Mouse (Mus musculus) heart, postnatal 14 days (tissue): Measurements from ENCODE around the gene Rab3ip. TPM values are rescaled to one million over a fixed set of nuclear protein-coding genes. Genes with fewer than 3 reads are reported as not detected.

Source experiments
- DNase-seq, 2 experiments: peaks; one replicate each; pipeline ENCODE4 v3.0.0; 2021 to 2022
- intact Hi-C: fragments of 180-260 bp; cut with DNase I; formaldehyde crosslinking; loops from one replicate; pipeline ENCODE4 v1.15.1; 2025
- total RNA-seq, 2 experiments: library from RNA; stranded (reverse); gene quantifications; 2 replicates each; pipeline ENCODE4 v1.2.3; 2021

Rab3ip gene
- total RNA-seq, 2 experiments from 2014 or later = 78.8 to 87.1 TPM

DNA sequence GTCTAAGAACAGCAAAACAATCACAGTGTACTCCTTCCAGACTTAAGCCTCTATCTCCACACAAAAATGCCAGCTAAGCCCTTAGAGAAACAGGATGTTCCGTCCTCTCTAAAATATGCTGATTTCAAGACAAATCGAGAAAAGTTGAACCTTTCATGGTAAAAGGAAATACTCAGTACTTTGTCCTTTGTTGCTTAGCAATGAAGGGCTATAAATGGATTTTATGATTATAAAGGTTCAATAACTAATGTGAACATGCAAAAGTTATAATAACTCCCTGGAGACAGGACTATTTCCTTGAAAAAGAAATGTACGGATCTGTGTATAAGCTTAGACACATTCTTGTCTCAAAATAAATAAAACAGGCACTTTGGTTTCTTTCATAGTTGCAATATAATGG, 66.0 kb downstream of the Rab3ip start:
- no peak for DNase-seq
- intact Hi-C loops = no loop called here

DNA sequence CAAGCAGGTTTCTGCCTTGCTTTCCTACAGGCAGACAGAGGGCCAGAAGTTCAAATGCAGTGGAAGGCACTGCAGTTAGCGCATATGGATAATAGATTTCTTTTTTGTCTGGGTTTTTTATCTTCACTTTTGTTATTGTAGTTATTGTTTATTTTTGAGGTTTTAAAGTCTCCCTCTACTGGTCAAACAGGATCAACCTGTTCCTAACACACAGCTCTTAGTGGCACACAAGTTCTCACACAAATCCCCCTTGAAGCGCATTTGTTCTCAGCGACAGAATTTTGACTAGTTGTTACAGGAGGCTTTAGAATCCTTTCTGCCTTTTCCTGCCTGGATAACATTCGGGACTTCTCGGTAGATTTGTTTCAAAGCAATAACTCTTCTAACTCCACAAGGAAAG, 67.0 kb downstream of the Rab3ip start:
- DNase-seq = no peak
- intact Hi-C loops = no loop called here

- no peak for DNase-seq
These were observed 73.1 kb downstream of the Rab3ip start for GRCm38 (mm10) chr10:116877436-116877835.

GRCm38 (mm10) chr10:116874490-116874889, 76.1 kb downstream of the Rab3ip start:
- intact Hi-C loops = no loop called here
- no peak for DNase-seq

More at GRCm38 (mm10) chr10:116877436-116877835, 73.1 kb downstream of the Rab3ip start:
- intact Hi-C loops = no loop called here

- intact Hi-C loops = no loop called here
These were observed 78.6 kb downstream of the Rab3ip start for GRCm38 (mm10) chr10:116872016-116872410.

GRCm38 (mm10) chr10:116871329-116872015, 79.1 kb downstream of the Rab3ip start:
- intact Hi-C loops = no loop called here
- no peak for DNase-seq

More at GRCm38 (mm10) chr10:116872016-116872410, 78.6 kb downstream of the Rab3ip start:
- no peak for DNase-seq

GRCm38 (mm10) chr10:116870819-116871218, 79.8 kb downstream of the Rab3ip start:
- intact Hi-C loops = no loop called here
- no peak for DNase-seq

Other genes starting within 250 kb of the Rab3ip start
- under 1 TPM; 0.72 to 0.76 TPM for gene Myrfl, start 53.9 kb downstream of the Rab3ip start, total RNA-seq
- gene Gm10271, start 21.8 kb upstream of the Rab3ip start, total RNA-seq = not detected
- 1 to 10 TPM; 2.5 TPM for gene Best3, start 35.5 kb upstream of the Rab3ip start, total RNA-seq
- 100 to 1,000 TPM; 247 to 264 TPM for gene Lrrc10, start 94.6 kb upstream of the Rab3ip start, total RNA-seq
- 100 to 1,000 TPM; 121 to 137 TPM for gene Cct2, start 113.0 kb upstream of the Rab3ip start, total RNA-seq
- gene Frs2, start 197.8 kb upstream of the Rab3ip start, total RNA-seq = 10 to 100 TPM; 17.9 to 19.5 TPM